Mouse (Mus musculus) forebrain, postnatal 0 days (tissue): ENCODE measurements around the gene Adtrp. TPM values are rescaled to one million over a fixed set of nuclear protein-coding genes. Genes with fewer than 3 reads are reported as not detected.

Source experiments
- ATAC-seq: fragments of 200-750 bp; cut with Nextera tagmentation; 2 replicates; pipeline ENCODE4 v1.8.0; 2017; ENCODE audit warnings: mild to moderate bottlenecking, moderate library complexity
- DNase-seq: peaks from one replicate; pipeline ENCODE4 v3.0.0-alpha.2; 2015
- H3K27ac ChIP-seq: fragments of 300-500 bp; sonication (generic); 2 replicates; pipeline ENCODE4 v1.5.1; 2014; ENCODE audit warnings: low read depth, mild to moderate bottlenecking, antibody characterized with exemption, low read length, moderate library complexity, mixed read lengths
- H3K27me3 ChIP-seq: fragments of 300-500 bp; sonication (generic); 2 replicates; pipeline ENCODE4 v1.6.1; 2014; ENCODE audit warnings: mild to moderate bottlenecking, low read length, mixed read lengths; ENCODE audit not compliant: insufficient read depth
- H3K36me3 ChIP-seq: fragments of 300-500 bp; sonication (generic); 2 replicates; pipeline ENCODE4 v1.6.1; 2014; ENCODE audit warnings: mild to moderate bottlenecking, moderate library complexity; ENCODE audit not compliant: insufficient read depth
- H3K4me1 ChIP-seq: fragments of 300-500 bp; sonication (generic); 2 replicates; pipeline ENCODE4 v1.6.1; 2014; ENCODE audit warnings: antibody characterized with exemption; ENCODE audit not compliant: insufficient read depth
- H3K4me2 ChIP-seq: fragments of 300-500 bp; sonication (generic); 2 replicates; pipeline ENCODE4 v1.6.1; 2014; ENCODE audit warnings: low read depth, mild to moderate bottlenecking, moderate library complexity
- H3K4me3 ChIP-seq: fragments of 300-500 bp; sonication (generic); 2 replicates; pipeline ENCODE4 v1.5.1; 2014; ENCODE audit warnings: low read depth, low read length, mixed read lengths
- H3K9ac ChIP-seq: fragments of 300-500 bp; sonication (generic); 2 replicates; pipeline ENCODE4 v1.6.1; 2014; ENCODE audit warnings: mild to moderate bottlenecking
- H3K9me3 ChIP-seq: fragments of 300-500 bp; sonication (generic); 2 replicates; pipeline ENCODE4 v1.6.1; 2016; ENCODE audit warnings: low read length
- CTCF ChIP-seq: sonication (generic); IDR thresholded peaks from 2 replicates; pipeline ENCODE4 v1.5.1; 2016; ENCODE audit warnings: antibody characterized with exemption, control low read depth, low read depth
- WGBS: fragments of 180-500 bp; shearing (Covaris S2); extraction: QIAGEN DNeasy Blood & Tissue Kit; methylation state at CpG from one replicate; pipeline ENCODE4 v1.1.7; 2014; 5-methylcytosine and 5-hydroxymethylcytosine counted together
- polyA plus RNA-seq: library from polyadenylated mRNA; unstranded; fragments of >200 nt; fragmentation: Nextera tagmentation; extraction: Ambion mirVana; gene quantifications from 2 replicates; pipeline ENCODE4 v1.2.1, GENCODE M21; 2015
- total RNA-seq: library from RNA; depleted of rRNA; stranded (reverse); fragments of >200 nt; gene quantifications from 2 replicates; pipeline ENCODE4 v1.2.3, GENCODE M21; 2014; rRNA removed

Adtrp gene
- total RNA-seq (not detected in 2 replicates), polyA plus RNA-seq (0.19 TPM in 1 of 2 replicates, not detected in the other)

GRCm38 (mm10) chr13:41847516-41848126 lies at the start of gene Adtrp:
Gene Adtrp, minus strand, starts transcription at chr13:41847684.
- Histone ChIP-seq H3K36me3 (no peaks in the 10 kb centered on the region), H3K9me3 (no peaks in the 10 kb centered on the region), H3K4me3 (no peak within 1 kb of the TSS), H3K27ac (no peak within 1 kb of the TSS), H3K4me2 (no peak within 1 kb of the TSS), H3K27me3 (no peaks in the 10 kb centered on the region), H3K4me1 (no peaks in the 10 kb centered on the region; the same call in 1 of the 2 replicates), H3K9ac (no peak within 1 kb of the TSS)
- ATAC-seq, result no peak
- 89% methylated on average over 11 of the region's 11 CpGs for WGBS
- TF ChIP-seq CTCF, result no peak
- DNase-seq, result no peak

GRCm38 (mm10) chr13:41892016-41892415 lies 44.5 kb upstream of the Adtrp start:
- H3K9me3 ChIP-seq, result no peaks in the 10 kb centered on the region
- no peak overlapping the region for H3K4me3 ChIP-seq
- TF ChIP-seq CTCF, result no peak
- H3K27me3 ChIP-seq, result no peaks in the 10 kb centered on the region
- H3K36me3 ChIP-seq, result no peaks in the 10 kb centered on the region
- ATAC-seq (no peak), DNase-seq (no peak)
- 90% methylated on average over 12 of the region's 12 CpGs for WGBS
- H3K27ac ChIP-seq, result no peak overlapping the region
- H3K9ac ChIP-seq, result no peak overlapping the region
- H3K4me1 ChIP-seq, result no peaks in the 10 kb centered on the region
- H3K4me2 ChIP-seq, result no peak overlapping the region

- H3K36me3 ChIP-seq, result no peaks in the 10 kb centered on the region
- WGBS, result 94% methylated on average over 4 of the region's 4 CpGs
- no peak for ATAC-seq
- H3K4me3 ChIP-seq, result no peak overlapping the region
- no peak overlapping the region for H3K9ac ChIP-seq
- H3K4me2 ChIP-seq, result no peak overlapping the region
- H3K4me1 ChIP-seq, result no peaks in the 10 kb centered on the region
- DNase-seq, result no peak
- no peak overlapping the region for H3K27ac ChIP-seq
- H3K27me3 ChIP-seq, result no peaks in the 10 kb centered on the region
- H3K9me3 ChIP-seq, result no peaks in the 10 kb centered on the region
- TF ChIP-seq CTCF, result no peak
These were observed 43.1 kb upstream of the Adtrp start for GRCm38 (mm10) chr13:41890618-41891017.

GRCm38 (mm10) chr13:41890111-41890600 lies 42.7 kb upstream of the Adtrp start:
- ATAC-seq (no peak), DNase-seq (no peak)
- H3K9ac ChIP-seq, result no peak overlapping the region
- H3K27me3 ChIP-seq, result no peaks in the 10 kb centered on the region
- no peaks in the 10 kb centered on the region for H3K9me3 ChIP-seq
- no peak overlapping the region for H3K4me2 ChIP-seq
- no peak for TF ChIP-seq CTCF
- H3K27ac ChIP-seq, result no peak overlapping the region
- 91% methylated on average over 2 of the region's 2 CpGs for WGBS
- no peaks in the 10 kb centered on the region for H3K4me1 ChIP-seq
- H3K4me3 ChIP-seq, result no peak overlapping the region
- H3K36me3 ChIP-seq, result no peaks in the 10 kb centered on the region

- H3K4me1 ChIP-seq, result no peaks in the 10 kb centered on the region
- no peak overlapping the region for H3K27ac ChIP-seq
- no peak overlapping the region for H3K9ac ChIP-seq
- DNase-seq, result no peak
- H3K9me3 ChIP-seq, result no peaks in the 10 kb centered on the region
- H3K4me2 ChIP-seq, result no peak overlapping the region
- no peaks in the 10 kb centered on the region for H3K27me3 ChIP-seq
- no peaks in the 10 kb centered on the region for H3K36me3 ChIP-seq
- ATAC-seq, result no peak
- no peak for TF ChIP-seq CTCF
- no peak overlapping the region for H3K4me3 ChIP-seq
- 87% methylated on average over 2 of the region's 2 CpGs for WGBS
These were observed 41.2 kb upstream of the Adtrp start for GRCm38 (mm10) chr13:41888644-41889043.

GRCm38 (mm10) chr13:41886120-41886519 lies 38.6 kb upstream of the Adtrp start:
- Histone ChIP-seq H3K9ac (no peak overlapping the region), H3K4me2 (no peak overlapping the region), H3K27ac (no peak overlapping the region), H3K27me3 (no peaks in the 10 kb centered on the region), H3K4me3 (no peak overlapping the region), H3K4me1 (no peaks in the 10 kb centered on the region), H3K36me3 (no peaks in the 10 kb centered on the region), H3K9me3 (no peaks in the 10 kb centered on the region)
- no peak for TF ChIP-seq CTCF
- ATAC-seq (no peak), DNase-seq (no peak)
- 94% methylated on average over 4 of the region's 4 CpGs for WGBS

GRCm38 (mm10) chr13:41883665-41884291 lies 36.3 kb upstream of the Adtrp start:
- 88% methylated on average over 4 of the region's 4 CpGs for WGBS
- no peak overlapping the region for H3K4me3 ChIP-seq
- H3K27me3 ChIP-seq, result no peaks in the 10 kb centered on the region
- no peak overlapping the region for H3K9ac ChIP-seq
- TF ChIP-seq CTCF, result no peak
- H3K4me2 ChIP-seq, result no peak overlapping the region
- H3K27ac ChIP-seq, result no peak overlapping the region
- H3K4me1 ChIP-seq, result no peaks in the 10 kb centered on the region
- no peaks in the 10 kb centered on the region for H3K36me3 ChIP-seq
- ATAC-seq (no peak), DNase-seq (no peak)
- H3K9me3 ChIP-seq, result no peaks in the 10 kb centered on the region
